Mouse (Mus musculus): Measurements from ENCODE around the gene Man2a2. TPM values are rescaled to one million over a fixed set of nuclear protein-coding genes. Genes with fewer than 3 reads are reported as not detected.

Man2a2 gene
- polyA plus RNA-seq, 1 experiment: 30.2 TPM

DNA sequence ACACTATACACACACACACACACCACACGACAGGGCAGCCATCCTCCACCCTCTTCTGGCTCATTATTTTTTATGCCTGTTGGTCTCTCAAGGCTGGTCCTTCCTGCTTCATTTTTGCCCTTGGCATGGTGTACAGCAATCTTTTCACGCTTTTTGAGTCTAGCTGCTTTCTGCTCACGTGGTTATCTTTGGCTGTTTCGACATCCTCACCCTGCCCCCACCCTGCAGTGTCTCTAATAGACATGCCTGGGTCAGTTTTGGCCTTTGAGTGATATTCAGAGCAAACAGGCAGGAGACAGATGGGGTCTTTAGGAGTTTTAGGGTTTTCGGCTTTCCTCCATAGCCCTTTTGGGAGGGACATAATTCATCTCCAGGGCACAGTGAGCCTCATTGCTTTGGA is 24.3 kb downstream of the Man2a2 start:
- H3K4me1 ChIP-seq (ENCODE audit: control insufficient read depth, insufficient read depth, insufficient read length, low read length): peaks cover 11% of the 10 kb centered on the region; the same call in 1 of the 2 replicates
- TF ChIP-seq CTCF (IDR thresholded peaks at IDR 0.05; ENCODE audit: extremely low read depth, insufficient read length, insufficient replicate concordance, low read depth, low read length) (no peak), POLR2A (IDR thresholded peaks at IDR 0.05; ENCODE audit: low read depth, low read length) (no peak)
- no peaks in the 10 kb centered on the region for H3K27me3 ChIP-seq (ENCODE audit: control insufficient read depth, insufficient read depth, low read length)
- peaks cover 4% of the 10 kb centered on the region; the same call in 1 of the 2 replicates for H3K36me3 ChIP-seq (ENCODE audit: control insufficient read depth, insufficient read depth, low read length)
- H3K4me3 ChIP-seq (ENCODE audit: low read depth, low read length): no peak overlapping the region
- 71% methylated on average over 5 of the region's 5 CpGs for WGBS
- peak overlapping the region; percentile 16 for H3K27ac ChIP-seq (ENCODE audit: insufficient read depth, low read depth, low read length)

GRCm38 (mm10) chr7:80346173-80346572 is 25.0 kb downstream of the Man2a2 start:
- Histone ChIP-seq H3K27ac (ENCODE audit: insufficient read depth, low read depth, low read length) (no peak overlapping the region), H3K4me3 (ENCODE audit: low read depth, low read length) (no peak overlapping the region), H3K36me3 (ENCODE audit: control insufficient read depth, insufficient read depth, low read length) (peaks cover 4% of the 10 kb centered on the region; the same call in 1 of the 2 replicates), H3K27me3 (ENCODE audit: control insufficient read depth, insufficient read depth, low read length) (no peaks in the 10 kb centered on the region), H3K4me1 (ENCODE audit: control insufficient read depth, insufficient read depth, insufficient read length, low read length) (peaks cover 11% of the 10 kb centered on the region; the same call in 1 of the 2 replicates)
- WGBS: 54% methylated on average over 9 of the region's 9 CpGs
- no peak for TF ChIP-seq CTCF (IDR thresholded peaks at IDR 0.05; ENCODE audit: extremely low read depth, insufficient read length, insufficient replicate concordance, low read depth, low read length)
- no peak for TF ChIP-seq POLR2A (IDR thresholded peaks at IDR 0.05; ENCODE audit: low read depth, low read length)

GRCm38 (mm10) chr7:80343270-80344018 is 27.7 kb downstream of the Man2a2 start:
- peaks cover 19% of the 10 kb centered on the region; the same call in 1 of the 2 replicates for H3K4me1 ChIP-seq (ENCODE audit: control insufficient read depth, insufficient read depth, insufficient read length, low read length)
- TF ChIP-seq CTCF (IDR thresholded peaks at IDR 0.05; ENCODE audit: extremely low read depth, insufficient read length, insufficient replicate concordance, low read depth, low read length) (no peak), POLR2A (IDR thresholded peaks at IDR 0.05; ENCODE audit: low read depth, low read length) (no peak)
- no peaks in the 10 kb centered on the region for H3K27me3 ChIP-seq (ENCODE audit: control insufficient read depth, insufficient read depth, low read length)
- H3K36me3 ChIP-seq (ENCODE audit: control insufficient read depth, insufficient read depth, low read length): no peaks in the 10 kb centered on the region
- 23% methylated on average over 19 of the region's 19 CpGs for WGBS
- no peak overlapping the region for H3K27ac ChIP-seq (ENCODE audit: insufficient read depth, low read depth, low read length)
- peak overlapping the region; percentile 73 for H3K4me3 ChIP-seq (ENCODE audit: low read depth, low read length)

DNA sequence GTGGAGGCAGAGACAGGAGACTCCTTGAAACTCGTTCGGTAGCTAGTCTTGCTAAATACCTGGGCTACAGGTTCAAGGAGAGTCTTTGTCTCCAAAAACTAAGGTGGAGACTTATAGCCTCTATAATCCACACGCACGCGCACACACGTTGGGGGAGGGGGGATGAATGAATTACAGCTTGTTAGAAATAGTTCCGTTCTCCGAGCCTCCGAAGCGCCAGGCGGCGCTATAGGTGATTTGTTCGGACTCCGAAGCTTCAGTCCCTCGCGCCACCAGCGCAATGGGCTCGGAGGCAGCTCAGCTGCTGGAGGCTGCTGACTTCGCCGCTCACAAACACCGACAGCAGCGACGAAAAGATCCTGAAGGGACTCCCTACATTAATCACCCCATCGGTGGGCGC is 28.3 kb downstream of the Man2a2 start, which contains the start of gene Hddc3:
Hddc3 (plus strand) TSS at position 247 of the 400 bp plus-strand sequence.
- H3K4me1 ChIP-seq (ENCODE audit: control insufficient read depth, insufficient read depth, insufficient read length, low read length): peaks cover 19% of the 10 kb centered on the region; the same call in 1 of the 2 replicates
- H3K36me3 ChIP-seq (ENCODE audit: control insufficient read depth, insufficient read depth, low read length): no peaks in the 10 kb centered on the region
- no peak within 1 kb of the TSS for H3K27ac ChIP-seq (ENCODE audit: insufficient read depth, low read depth, low read length)
- TF ChIP-seq POLR2A (IDR thresholded peaks at IDR 0.05; ENCODE audit: low read depth, low read length): peak; percentile 92
- peak; percentile 91 for TF ChIP-seq CTCF (IDR thresholded peaks at IDR 0.05; ENCODE audit: extremely low read depth, insufficient read length, insufficient replicate concordance, low read depth, low read length)
- peak within 1 kb of the TSS; percentile 73 for H3K4me3 ChIP-seq (ENCODE audit: low read depth, low read length)
- under 1% methylated on average over 25 of the region's 25 CpGs for WGBS
- H3K27me3 ChIP-seq (ENCODE audit: control insufficient read depth, insufficient read depth, low read length): no peaks in the 10 kb centered on the region

DNA sequence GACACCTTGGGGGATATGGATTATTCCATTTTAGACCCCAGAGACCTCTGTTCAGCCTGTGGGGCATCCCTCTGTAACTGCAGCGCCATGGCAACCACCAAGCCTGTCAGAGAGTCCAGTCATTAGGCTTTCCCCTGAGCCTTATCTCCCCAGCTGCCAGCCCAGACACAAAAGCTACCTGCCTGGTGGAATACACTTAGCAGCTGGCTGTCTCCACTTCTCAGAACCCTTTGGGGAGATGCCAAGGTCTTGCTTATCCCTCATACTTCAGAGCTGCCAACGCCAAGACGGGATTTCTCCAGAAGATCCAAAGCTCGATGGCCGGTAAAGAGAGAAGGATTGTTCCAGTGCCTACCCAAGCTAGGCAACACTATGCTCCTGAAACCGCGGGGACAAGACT is 29.4 kb downstream of the Man2a2 start:
- Histone ChIP-seq H3K27ac (ENCODE audit: insufficient read depth, low read depth, low read length) (no peak overlapping the region), H3K27me3 (ENCODE audit: control insufficient read depth, insufficient read depth, low read length) (no peaks in the 10 kb centered on the region), H3K36me3 (ENCODE audit: control insufficient read depth, insufficient read depth, low read length) (peaks cover under 1% of the 10 kb centered on the region), H3K4me3 (ENCODE audit: low read depth, low read length) (no peak overlapping the region), H3K4me1 (ENCODE audit: control insufficient read depth, insufficient read depth, insufficient read length, low read length) (peaks cover 19% of the 10 kb centered on the region; the same call in 1 of the 2 replicates)
- TF ChIP-seq POLR2A (IDR thresholded peaks at IDR 0.05; ENCODE audit: low read depth, low read length): no peak
- no peak for TF ChIP-seq CTCF (IDR thresholded peaks at IDR 0.05; ENCODE audit: extremely low read depth, insufficient read length, insufficient replicate concordance, low read depth, low read length)
- WGBS: 64% methylated on average over 7 of the region's 7 CpGs

- Histone ChIP-seq H3K4me3 (ENCODE audit: low read depth, low read length) (peak within 1 kb of the TSS; percentile 93), H3K27ac (ENCODE audit: insufficient read depth, low read depth, low read length) (peak within 1 kb of the TSS; percentile 78), H3K36me3 (ENCODE audit: control insufficient read depth, insufficient read depth, low read length) (peaks cover 11% of the 10 kb centered on the region), H3K27me3 (ENCODE audit: control insufficient read depth, insufficient read depth, low read length) (no peaks in the 10 kb centered on the region), H3K4me1 (ENCODE audit: control insufficient read depth, insufficient read depth, insufficient read length, low read length) (peaks cover 16% of the 10 kb centered on the region; the same call in 1 of the 2 replicates)
- TF ChIP-seq POLR2A (IDR thresholded peaks at IDR 0.05; ENCODE audit: low read depth, low read length): no peak
- TF ChIP-seq CTCF (IDR thresholded peaks at IDR 0.05; ENCODE audit: extremely low read depth, insufficient read length, insufficient replicate concordance, low read depth, low read length): peak; percentile 73
- 1% methylated on average over 11 of the region's 11 CpGs for WGBS
Observed at GRCm38 (mm10) chr7:80340793-80341192, 30.4 kb downstream of the Man2a2 start, which contains the start of gene Unc45a. Gene Unc45a (minus strand): TSS chr7:80341005.

Measured in small intestine, adult 2 months (tissue).